Mouse (Mus musculus): ENCODE measurements around the gene Trim67.

GRCm38 (mm10) chr8:124833430-124834205 is 40.7 kb downstream of the Trim67 start:
- TF ChIP-seq CTCF (conservative IDR thresholded peaks at IDR 0.05 in 1 of 2, IDR thresholded peaks at IDR 0.05 in 1 of 2; ENCODE audit: low read depth in 2 of 2, low read length in 2 of 2), result no peak
- TF ChIP-seq E2F4 (IDR thresholded peaks at IDR 0.05; ENCODE audit: insufficient replicate concordance, low read depth, low read length), result no peak
- no peak for TF ChIP-seq POLR2AphosphoS2 (IDR thresholded peaks at IDR 0.05; ENCODE audit: low read depth, low read length)
- no peak for TF ChIP-seq GABPA (IDR thresholded peaks at IDR 0.05; ENCODE audit: insufficient replicate concordance, low read depth, low read length)
- TF ChIP-seq MAFK (IDR thresholded peaks at IDR 0.05; ENCODE audit: insufficient replicate concordance, low read length), result no peak
